Mouse (Mus musculus): Measurements from ENCODE around the gene Spata17. TPM values are rescaled to one million over a fixed set of nuclear protein-coding genes. Genes with fewer than 3 reads are reported as not detected.
A peak's percentile ranks its signal among the peaks of the same experiment; 100 is the strongest.

Gene Spata17
- polyA plus RNA-seq (2011; ENCODE audit: insufficient read length, low read depth, missing spikeins) = 0.65 TPM in 1 of 2 replicates, not detected in the other

DNA sequence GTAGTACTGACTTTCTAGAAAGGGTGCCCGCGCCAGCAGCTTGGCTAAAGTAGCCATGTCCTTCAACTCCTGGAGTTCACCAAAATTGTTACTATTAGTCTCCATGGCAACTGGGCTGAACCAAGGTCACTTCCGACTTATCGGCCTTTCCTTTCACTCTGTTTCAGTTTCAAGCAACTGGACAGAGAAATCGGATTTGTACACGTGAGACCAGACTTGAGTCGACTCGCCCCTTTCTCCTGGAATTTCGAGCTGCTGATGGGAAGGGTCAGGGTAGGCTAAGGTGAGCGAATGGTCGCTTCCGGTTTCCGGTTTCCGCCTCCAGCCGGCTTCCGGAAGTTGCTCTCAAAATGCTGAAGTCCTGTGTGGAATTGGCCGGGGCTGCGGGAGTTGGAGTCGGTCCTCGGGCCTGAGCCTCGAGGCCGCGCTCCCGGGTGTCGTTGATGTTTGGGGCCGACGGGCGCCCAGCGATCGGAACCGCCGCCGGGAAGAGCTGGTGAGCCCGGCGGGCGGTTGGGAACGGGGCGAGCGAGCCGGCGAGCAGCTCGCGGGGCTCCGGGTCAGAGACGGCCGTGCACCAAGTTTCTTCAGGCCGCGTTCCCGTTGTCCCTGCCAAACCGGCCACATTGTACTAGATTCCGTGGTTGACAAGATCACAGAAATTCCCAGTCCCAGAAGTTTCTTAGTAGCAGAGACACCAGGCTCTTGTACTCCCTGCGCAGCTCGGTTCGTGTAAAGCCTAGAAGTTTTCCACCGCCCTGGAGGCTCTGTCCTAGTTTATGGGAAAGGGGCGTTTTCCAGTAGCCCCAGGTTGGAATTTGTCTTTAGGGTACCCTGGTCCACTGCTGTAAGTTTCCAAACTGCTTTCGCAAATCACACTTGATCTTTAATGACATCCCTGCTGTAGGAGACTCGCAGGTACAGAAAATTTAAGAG lies at the start of gene Spata17, which contains the start of gene Gpatch2:
Gene Spata17 (minus strand): TSS at position 285 of the 936 bp plus-strand sequence.
Gene Gpatch2 (plus strand): TSS at position 328 of the 936 bp plus-strand sequence.
- Histone ChIP-seq H3K4me3 (ENCODE audit: insufficient read depth, low read length) (peak within 1 kb of the TSS; percentile 89), H3K27ac (ENCODE audit: insufficient read depth, low read length) (peak within 1 kb of the TSS; percentile 82), H3K4me1 (ENCODE audit: control insufficient read depth, insufficient read depth, low read length) (no peaks in the 10 kb centered on the region)
- TF ChIP-seq POLR2A (IDR thresholded peaks at IDR 0.05; ENCODE audit: low read depth, low read length) (peak; percentile 73), CTCF (IDR thresholded peaks at IDR 0.05; ENCODE audit: borderline replicate concordance, insufficient read depth, low read length) (no peak)

GRCm38 (mm10) chr1:187258756-187259155 lies 43.5 kb upstream of the Spata17 start:
- TF ChIP-seq CTCF (IDR thresholded peaks at IDR 0.05; ENCODE audit: borderline replicate concordance, insufficient read depth, low read length) (no peak), POLR2A (IDR thresholded peaks at IDR 0.05; ENCODE audit: low read depth, low read length) (no peak)
- Histone ChIP-seq H3K4me1 (ENCODE audit: control insufficient read depth, insufficient read depth, low read length) (no peaks in the 10 kb centered on the region), H3K4me3 (ENCODE audit: insufficient read depth, low read length) (no peak overlapping the region), H3K27ac (ENCODE audit: insufficient read depth, low read length) (no peak overlapping the region)

- Histone ChIP-seq H3K4me3 (ENCODE audit: insufficient read depth, low read length) (no peak overlapping the region), H3K27ac (ENCODE audit: insufficient read depth, low read length) (no peak overlapping the region), H3K4me1 (ENCODE audit: control insufficient read depth, insufficient read depth, low read length) (no peaks in the 10 kb centered on the region)
- TF ChIP-seq CTCF (IDR thresholded peaks at IDR 0.05; ENCODE audit: borderline replicate concordance, insufficient read depth, low read length) (no peak), POLR2A (IDR thresholded peaks at IDR 0.05; ENCODE audit: low read depth, low read length) (no peak)
These were observed 35.5 kb upstream of the Spata17 start for GRCm38 (mm10) chr1:187250741-187251262.

DNA sequence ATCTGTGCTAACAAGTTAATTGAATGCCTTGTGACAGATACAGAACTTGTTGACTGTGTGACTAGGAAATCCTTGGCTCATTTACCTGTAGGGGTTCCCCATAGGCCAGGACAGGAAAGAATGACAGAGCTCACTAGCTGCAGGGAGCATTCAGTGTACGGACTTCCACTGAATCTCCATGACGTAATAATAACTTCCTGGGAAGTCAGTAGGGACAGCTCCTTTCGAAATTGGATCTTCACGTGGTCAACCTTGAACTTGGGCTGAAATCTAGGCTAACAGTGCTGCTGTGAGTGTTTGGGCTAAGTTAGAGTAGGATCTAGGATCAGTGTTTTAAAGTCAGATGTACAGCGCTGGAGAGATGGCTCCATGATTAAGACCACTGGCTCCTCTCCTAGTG lies 29.5 kb upstream of the Spata17 start:
- TF ChIP-seq CTCF (IDR thresholded peaks at IDR 0.05; ENCODE audit: borderline replicate concordance, insufficient read depth, low read length) (no peak), POLR2A (IDR thresholded peaks at IDR 0.05; ENCODE audit: low read depth, low read length) (no peak)

GRCm38 (mm10) chr1:187241329-187241728 lies 26.1 kb upstream of the Spata17 start:
- TF ChIP-seq CTCF (IDR thresholded peaks at IDR 0.05; ENCODE audit: borderline replicate concordance, insufficient read depth, low read length) = no peak
- no peak for TF ChIP-seq POLR2A (IDR thresholded peaks at IDR 0.05; ENCODE audit: low read depth, low read length)
- Histone ChIP-seq H3K4me3 (ENCODE audit: insufficient read depth, low read length) (no peak overlapping the region), H3K4me1 (ENCODE audit: control insufficient read depth, insufficient read depth, low read length) (no peaks in the 10 kb centered on the region), H3K27ac (ENCODE audit: insufficient read depth, low read length) (no peak overlapping the region)

More for the DNA sequence above, 29.5 kb upstream of the Spata17 start:
- Histone ChIP-seq H3K4me1 (ENCODE audit: control insufficient read depth, insufficient read depth, low read length) (no peaks in the 10 kb centered on the region), H3K27ac (ENCODE audit: insufficient read depth, low read length) (no peak overlapping the region), H3K4me3 (ENCODE audit: insufficient read depth, low read length) (no peak overlapping the region)

GRCm38 (mm10) chr1:187240304-187240703 lies 25.0 kb upstream of the Spata17 start:
- no peak for TF ChIP-seq POLR2A (IDR thresholded peaks at IDR 0.05; ENCODE audit: low read depth, low read length)
- TF ChIP-seq CTCF (IDR thresholded peaks at IDR 0.05; ENCODE audit: borderline replicate concordance, insufficient read depth, low read length) = no peak
- Histone ChIP-seq H3K27ac (ENCODE audit: insufficient read depth, low read length) (no peak overlapping the region), H3K4me3 (ENCODE audit: insufficient read depth, low read length) (no peak overlapping the region), H3K4me1 (ENCODE audit: control insufficient read depth, insufficient read depth, low read length) (peaks cover 2% of the 10 kb centered on the region; the same call in 1 of the 2 replicates)

DNA sequence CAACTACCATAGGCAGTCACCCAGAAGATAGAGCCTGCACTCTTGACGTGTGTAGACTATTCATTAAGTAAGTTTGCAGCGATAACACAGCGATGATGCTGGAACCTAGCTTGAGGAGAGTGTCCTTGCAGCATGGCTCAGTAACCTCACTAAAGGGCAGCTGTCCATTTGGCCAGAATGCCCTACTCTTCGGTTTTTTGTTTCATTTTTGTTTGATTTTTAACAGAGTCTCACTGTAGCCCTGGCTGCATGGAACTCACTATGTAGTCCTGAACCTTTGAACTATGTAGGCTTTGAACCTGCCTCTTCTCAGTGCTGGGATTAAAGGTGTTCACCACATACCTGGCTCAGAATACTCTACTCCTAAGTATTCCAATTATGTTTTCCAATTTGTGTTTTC lies 22.8 kb upstream of the Spata17 start:
- Histone ChIP-seq H3K4me3 (ENCODE audit: insufficient read depth, low read length) (no peak overlapping the region), H3K27ac (ENCODE audit: insufficient read depth, low read length) (no peak overlapping the region), H3K4me1 (ENCODE audit: control insufficient read depth, insufficient read depth, low read length) (peaks cover 4% of the 10 kb centered on the region; the same call in 1 of the 2 replicates)
- TF ChIP-seq POLR2A (IDR thresholded peaks at IDR 0.05; ENCODE audit: low read depth, low read length) (no peak), CTCF (IDR thresholded peaks at IDR 0.05; ENCODE audit: borderline replicate concordance, insufficient read depth, low read length) (no peak)

DNA sequence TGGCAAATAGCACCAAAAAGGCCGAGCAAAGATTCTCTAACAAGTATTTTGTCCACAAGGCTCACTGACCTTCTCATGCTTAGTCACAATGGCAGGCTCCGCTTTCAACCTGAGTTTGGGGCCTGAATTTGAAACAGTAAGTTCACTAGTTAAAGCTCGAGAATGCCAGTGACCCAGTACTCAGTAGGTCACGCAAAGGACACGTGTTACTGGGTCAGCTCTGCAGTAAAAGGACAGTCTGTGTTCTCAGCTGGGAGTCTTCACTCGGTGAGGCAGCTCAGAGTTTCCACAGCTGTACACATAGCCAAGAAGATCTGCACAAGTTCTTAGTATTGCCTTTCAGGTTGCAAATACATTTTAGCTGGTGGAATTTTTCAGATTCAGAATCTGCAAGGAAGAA lies 21.0 kb upstream of the Spata17 start:
- Histone ChIP-seq H3K4me3 (ENCODE audit: insufficient read depth, low read length) (no peak overlapping the region), H3K27ac (ENCODE audit: insufficient read depth, low read length) (no peak overlapping the region), H3K4me1 (ENCODE audit: control insufficient read depth, insufficient read depth, low read length) (peaks cover 4% of the 10 kb centered on the region; the same call in 1 of the 2 replicates)
- TF ChIP-seq CTCF (IDR thresholded peaks at IDR 0.05; ENCODE audit: borderline replicate concordance, insufficient read depth, low read length) (no peak), POLR2A (IDR thresholded peaks at IDR 0.05; ENCODE audit: low read depth, low read length) (no peak)

DNA sequence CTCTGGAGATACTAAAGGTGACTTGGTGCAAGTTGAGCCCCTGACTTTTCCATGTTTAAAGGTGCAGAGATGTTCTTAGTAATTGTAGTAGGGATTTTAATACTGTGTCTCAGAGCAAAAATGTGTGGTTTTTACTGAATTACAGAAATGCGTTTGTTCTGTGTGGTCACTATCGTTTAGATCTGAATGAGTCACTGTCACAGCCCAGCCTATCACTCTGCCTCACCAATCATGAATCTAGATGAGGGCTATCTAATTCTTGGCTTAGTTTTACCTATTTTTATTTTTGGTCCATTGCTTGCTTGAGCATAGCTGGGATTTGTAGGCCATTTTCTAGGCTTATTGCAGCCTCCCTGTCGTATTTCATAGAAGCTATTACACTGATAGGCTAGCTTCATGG lies 19.9 kb upstream of the Spata17 start:
- Histone ChIP-seq H3K4me1 (ENCODE audit: control insufficient read depth, insufficient read depth, low read length) (peaks cover 4% of the 10 kb centered on the region; the same call in 1 of the 2 replicates), H3K4me3 (ENCODE audit: insufficient read depth, low read length) (no peak overlapping the region), H3K27ac (ENCODE audit: insufficient read depth, low read length) (no peak overlapping the region)
- TF ChIP-seq POLR2A (IDR thresholded peaks at IDR 0.05; ENCODE audit: low read depth, low read length) (no peak), CTCF (IDR thresholded peaks at IDR 0.05; ENCODE audit: borderline replicate concordance, insufficient read depth, low read length) (no peak)
